Mouse (Mus musculus) bone marrow macrophage, adult 2 months (primary cell): ENCODE measurements around the gene Arl6ip5. TPM values are rescaled to one million over a fixed set of nuclear protein-coding genes. Genes with fewer than 3 reads are reported as not detected.

Experiments
- H3K27ac ChIP-seq: 2 replicates; pipeline ENCODE4 v1.5.1; 2012; ENCODE audit warnings: low read depth, low read length; ENCODE audit not compliant: insufficient read depth
- H3K4me1 ChIP-seq: 2 replicates; pipeline ENCODE4 v1.6.1; 2012; ENCODE audit warnings: low read length; ENCODE audit not compliant: control insufficient read depth, insufficient read depth
- H3K4me3 ChIP-seq: 2 replicates; pipeline ENCODE4 v1.5.1; 2012; ENCODE audit warnings: mild to moderate bottlenecking, low read length, moderate library complexity; ENCODE audit not compliant: insufficient read depth
- CTCF ChIP-seq: IDR thresholded peaks from 2 replicates; pipeline ENCODE4 v1.5.1; 2012; ENCODE audit warnings: low read depth, mild to moderate bottlenecking, low read length, moderate library complexity
- POLR2A ChIP-seq: IDR thresholded peaks from 2 replicates; pipeline ENCODE4 v1.6.1; 2012; ENCODE audit warnings: mild to moderate bottlenecking, low read depth, low read length, borderline replicate concordance
- polyA plus RNA-seq: library from polyadenylated mRNA; stranded (reverse); fragments of >200 nt; gene quantifications from 2 replicates; pipeline ENCODE4 v1.2.4, GENCODE M21; 2012; ENCODE audit not compliant: missing spikeins, insufficient read depth, insufficient read length

Arl6ip5 gene
- polyA plus RNA-seq, 1 experiment, result 170 TPM

GRCm38 (mm10) chr6:97266661-97267060, 56.2 kb downstream of the Arl6ip5 start:
- H3K4me1 ChIP-seq, result no peaks in the 10 kb centered on the region
- no peak overlapping the region for H3K27ac ChIP-seq
- no peak overlapping the region for H3K4me3 ChIP-seq
- TF ChIP-seq CTCF, result no peak
- no peak for TF ChIP-seq POLR2A

DNA sequence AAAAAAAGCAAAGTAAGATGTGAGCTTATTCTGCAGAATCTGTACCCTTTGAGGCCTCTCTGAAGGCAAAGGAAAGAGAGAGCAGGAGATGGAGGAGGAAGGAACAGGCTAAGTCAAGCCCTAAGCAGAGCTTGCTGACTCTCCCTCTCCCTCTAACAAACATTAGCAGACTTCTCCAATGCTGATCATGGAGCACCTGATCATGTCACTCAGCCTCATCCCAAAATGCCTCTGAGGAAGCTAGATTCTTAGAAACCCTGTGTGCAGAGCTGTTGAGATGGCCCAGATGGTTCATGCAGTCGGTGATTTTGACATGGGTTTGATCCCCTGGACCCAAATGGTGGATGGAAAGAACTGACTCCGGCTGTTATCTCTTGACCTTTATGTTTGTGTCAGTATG, 56.6 kb downstream of the Arl6ip5 start:
- Histone ChIP-seq H3K4me3 (no peak overlapping the region), H3K27ac (no peak overlapping the region), H3K4me1 (no peaks in the 10 kb centered on the region)
- TF ChIP-seq CTCF (no peak), POLR2A (no peak)

DNA sequence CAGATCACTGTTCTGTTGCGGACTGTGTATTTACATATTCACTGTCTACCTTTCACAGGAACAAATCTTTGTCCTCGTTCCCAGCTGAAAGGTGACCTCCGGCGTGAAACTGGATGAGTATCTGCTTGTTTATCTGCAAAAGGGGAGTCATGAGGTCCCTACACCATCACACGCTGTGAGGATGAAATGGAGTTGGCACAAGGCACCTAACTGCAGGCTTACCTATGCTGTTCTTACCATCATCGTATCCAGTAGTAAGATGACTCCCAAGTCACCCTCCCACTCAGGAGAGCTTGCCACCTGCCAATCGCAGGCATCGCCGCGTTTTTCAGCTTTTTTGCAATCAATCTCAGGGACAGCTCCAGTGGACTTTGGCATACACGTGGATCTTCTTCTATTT, 59.1 kb downstream of the Arl6ip5 start:
- Histone ChIP-seq H3K27ac (no peak overlapping the region), H3K4me1 (peaks cover 6% of the 10 kb centered on the region), H3K4me3 (no peak overlapping the region)
- TF ChIP-seq POLR2A, result no peak
- no peak for TF ChIP-seq CTCF

- H3K4me3 ChIP-seq, result no peak overlapping the region
- TF ChIP-seq POLR2A (no peak), CTCF (no peak)
- no peak overlapping the region for H3K27ac ChIP-seq
- peaks cover 6% of the 10 kb centered on the region for H3K4me1 ChIP-seq
Measured at GRCm38 (mm10) chr6:97272349-97272748, 61.9 kb downstream of the Arl6ip5 start.

DNA sequence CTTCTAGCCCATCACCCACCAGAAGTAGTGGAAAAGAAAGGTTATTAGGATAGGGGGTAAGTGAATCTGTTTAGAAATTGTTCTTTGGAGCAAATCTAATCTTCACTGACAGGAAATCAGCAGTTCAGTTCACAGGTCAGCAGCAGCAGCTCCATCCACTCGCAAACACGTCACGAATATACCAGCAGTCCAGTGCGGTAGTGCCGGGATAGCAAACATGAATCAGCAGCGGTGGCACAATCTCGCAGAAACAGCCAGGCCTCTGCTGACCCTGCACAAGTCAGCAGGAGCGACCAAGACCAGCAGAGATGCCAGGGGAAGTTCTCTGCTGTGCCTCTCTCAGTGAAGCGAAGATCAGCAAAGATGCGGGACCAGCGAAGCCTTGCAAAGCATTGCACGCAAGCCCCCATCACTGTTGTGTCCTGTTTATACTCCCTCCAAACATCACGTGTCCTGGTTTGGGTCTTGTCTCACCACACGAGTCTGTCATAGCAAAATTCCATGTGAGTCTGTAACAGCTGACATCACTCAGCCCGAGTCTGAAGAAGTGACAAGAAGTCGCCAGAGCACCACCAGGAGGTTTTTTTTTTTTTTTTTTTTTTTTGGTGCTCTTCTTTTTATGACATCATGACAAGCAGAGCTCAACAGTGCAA, 62.7 kb downstream of the Arl6ip5 start:
- Histone ChIP-seq H3K4me3 (no peak overlapping the region), H3K4me1 (peaks cover 6% of the 10 kb centered on the region), H3K27ac (no peak overlapping the region)
- no peak for TF ChIP-seq POLR2A
- no peak for TF ChIP-seq CTCF

DNA sequence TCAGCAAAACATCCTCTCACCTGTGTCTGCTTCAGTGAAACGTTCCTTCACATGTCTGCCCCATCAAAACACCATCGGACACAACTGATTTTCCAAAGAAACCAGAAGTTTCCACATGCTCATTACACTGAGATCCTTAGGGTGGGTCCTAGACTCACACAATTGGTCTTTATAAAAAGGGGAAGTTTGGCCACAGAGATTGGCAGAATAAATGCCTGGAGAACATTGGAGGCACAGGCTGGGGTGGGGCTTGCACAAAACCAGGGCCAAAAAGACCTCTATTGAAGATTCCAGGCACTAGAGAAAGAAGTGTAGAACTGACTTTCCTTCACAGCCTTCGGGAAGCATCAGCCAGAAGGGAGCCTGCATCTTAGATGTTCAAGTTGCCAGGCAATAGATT, 63.3 kb downstream of the Arl6ip5 start:
- no peak for TF ChIP-seq POLR2A
- no peak for TF ChIP-seq CTCF
- no peak overlapping the region for H3K4me3 ChIP-seq
- H3K27ac ChIP-seq, result no peak overlapping the region
- peaks cover 6% of the 10 kb centered on the region for H3K4me1 ChIP-seq

DNA sequence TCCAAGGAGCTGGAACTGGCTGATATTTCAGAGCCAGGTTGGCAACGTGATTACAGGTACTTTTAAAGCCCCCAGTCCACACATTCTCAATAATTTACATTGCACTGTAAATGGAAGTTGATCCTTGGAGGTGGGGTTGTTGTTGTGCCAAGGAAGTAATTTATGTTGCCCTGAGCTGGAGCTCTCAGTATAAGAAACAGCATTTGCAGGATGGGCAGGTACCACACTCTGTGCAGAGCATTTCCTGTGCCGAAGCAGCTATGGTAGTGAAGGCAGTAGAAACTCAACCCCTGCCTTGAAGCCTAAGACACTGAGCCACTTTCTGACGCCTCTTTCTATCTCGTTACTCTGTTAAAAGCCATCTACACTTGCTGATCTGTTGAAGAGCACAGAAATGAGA, 65.3 kb downstream of the Arl6ip5 start:
- H3K4me3 ChIP-seq, result no peak overlapping the region
- no peak overlapping the region for H3K27ac ChIP-seq
- no peak for TF ChIP-seq POLR2A
- no peak for TF ChIP-seq CTCF
- peaks cover 6% of the 10 kb centered on the region for H3K4me1 ChIP-seq

DNA sequence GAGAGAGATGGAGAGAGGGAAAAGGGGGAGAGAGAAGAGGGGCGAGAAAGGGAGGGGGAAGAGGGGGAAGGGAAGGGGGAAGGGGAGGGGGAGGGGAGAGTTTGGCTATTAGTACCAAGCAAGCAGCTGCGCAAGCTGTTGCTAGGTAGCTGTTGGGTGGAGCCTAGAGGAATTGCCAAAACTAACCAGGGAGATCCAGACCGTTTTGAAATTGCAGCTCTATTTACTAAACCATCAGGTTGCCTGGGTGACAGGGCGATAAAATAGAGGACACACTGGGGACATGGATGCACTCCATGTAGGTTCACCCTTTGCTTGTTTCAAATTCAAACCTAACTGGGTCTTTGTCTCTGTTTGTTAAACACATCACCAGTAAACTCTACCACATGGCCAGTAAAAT, 65.9 kb downstream of the Arl6ip5 start:
- Histone ChIP-seq H3K27ac (no peak overlapping the region), H3K4me3 (no peak overlapping the region), H3K4me1 (peaks cover 6% of the 10 kb centered on the region)
- TF ChIP-seq POLR2A (no peak), CTCF (no peak)

GRCm38 (mm10) chr6:97276890-97277497, 66.5 kb downstream of the Arl6ip5 start:
- peaks cover 6% of the 10 kb centered on the region for H3K4me1 ChIP-seq
- H3K27ac ChIP-seq, result no peak overlapping the region
- no peak for TF ChIP-seq POLR2A
- TF ChIP-seq CTCF, result no peak
- H3K4me3 ChIP-seq, result no peak overlapping the region

GRCm38 (mm10) chr6:97278014-97278787, 67.7 kb downstream of the Arl6ip5 start:
- TF ChIP-seq CTCF (peak; percentile 72), POLR2A (no peak)
- H3K27ac ChIP-seq, result no peak overlapping the region
- peaks cover 6% of the 10 kb centered on the region for H3K4me1 ChIP-seq
- H3K4me3 ChIP-seq, result peak overlapping the region; percentile 29
